16 mouse cellular contexts compared by ENCODE assay signal in the genomic region with DNA sequence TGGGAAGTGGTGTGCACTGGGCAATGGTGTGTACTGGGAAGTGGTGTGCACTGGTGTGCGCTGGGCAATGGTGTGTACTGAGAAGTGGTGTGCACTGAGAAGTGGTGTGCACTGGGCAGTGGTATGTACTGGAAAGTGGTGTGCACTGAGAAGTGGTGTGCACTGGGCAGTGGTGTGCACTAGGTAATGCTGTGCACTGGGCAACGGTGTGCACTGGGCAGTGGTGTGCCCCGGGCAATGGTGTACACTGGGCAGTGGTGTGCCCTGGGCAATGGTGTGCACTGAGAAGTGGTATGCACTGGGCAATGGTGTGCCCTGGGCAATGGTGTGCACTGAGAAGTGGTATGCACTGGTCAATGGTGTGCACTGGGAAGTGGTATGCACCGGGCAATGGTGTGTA. TPM values are rescaled to one million over a fixed set of nuclear protein-coding genes. Genes with fewer than 3 reads are reported as not detected.
DNase-seq lines count a peak whose midpoint lies in the region; ATAC-seq and TF ChIP-seq lines count a peak whose summit lies in the region.
"Had no signal": no experiment of that assay in that cellular context is flagged by ENCODE, and none has a peak within 500 bp of the region (broad histone marks: within the 10 kb centered on the region; RNA-seq: fewer than 3 reads in every experiment).

No protein-coding gene starts in this region.

- no peak overlapping the region for H3K4me2 ChIP-seq in embryonic facial prominence, embryonic 12.5 days (replicated peaks)
- no peak overlapping the region for H3K4me2 ChIP-seq in hindbrain, embryonic 11.5 days (replicated peaks; ENCODE audit: low read depth, low read length)
- H3K4me2 ChIP-seq in midbrain, embryonic 12.5 days (replicated peaks) = no peak overlapping the region
- H3K4me2 ChIP-seq in hindbrain, postnatal 0 days (ENCODE audit: low read depth, low read length) = no peak overlapping the region

- no peak for TF ChIP-seq CTCF in hindbrain, postnatal 0 days (IDR thresholded peaks at IDR 0.05; ENCODE audit: low read depth)
- TF ChIP-seq CTCF in lung, adult 2 months (IDR thresholded peaks at IDR 0.05; ENCODE audit: insufficient read depth, low read length) = no peak

- WGBS in embryonic facial prominence, embryonic 12.5 days = 97% methylated on average over 4 of the region's 4 CpGs
- WGBS in embryonic facial prominence, embryonic 10.5 days = 92% methylated on average over 4 of the region's 4 CpGs
- WGBS in hindbrain, embryonic 11.5 days = 99% methylated on average over 4 of the region's 4 CpGs
- WGBS in hindbrain, embryonic 10.5 days = 97% methylated on average over 4 of the region's 4 CpGs
- whole genome bisulfite sequencing in midbrain, embryonic 12.5 days = 97% methylated on average over 4 of the region's 4 CpGs
- WGBS in midbrain, embryonic 10.5 days = 95% methylated on average over 4 of the region's 4 CpGs
- WGBS in hindbrain, postnatal 0 days = 100% methylated on average over 4 of the region's 4 CpGs
- 95% methylated on average over 4 of the region's 4 CpGs for WGBS in lung, adult 2 months

- no peak for TF ChIP-seq POLR2A in lung, adult 2 months (IDR thresholded peaks at IDR 0.05; ENCODE audit: borderline replicate concordance, extremely low read depth, low read depth, low read length)

- H3K4me3 ChIP-seq in embryonic facial prominence, embryonic 12.5 days = no peak overlapping the region
- no peak overlapping the region for H3K4me3 ChIP-seq in embryonic facial prominence, embryonic 10.5 days
- no peak overlapping the region for H3K4me3 ChIP-seq in hindbrain, embryonic 11.5 days (ENCODE audit: low read depth, low read length)
- H3K4me3 ChIP-seq in hindbrain, embryonic 10.5 days = no peak overlapping the region
- H3K4me3 ChIP-seq in midbrain, embryonic 12.5 days = no peak overlapping the region
- H3K4me3 ChIP-seq in midbrain, embryonic 10.5 days = no peak overlapping the region
- no peak overlapping the region for H3K4me3 ChIP-seq in hindbrain, postnatal 0 days (ENCODE audit: low read length)
- H3K4me3 ChIP-seq in lung, adult 2 months (replicated peaks; ENCODE audit: extremely low read depth, low read depth, low read length) = no peak overlapping the region

- peak; percentile 45; the same call in 1 of the 2 replicates for ATAC-seq in embryonic facial prominence, embryonic 12.5 days (ENCODE audit: insufficient number of reproducible peaks, insufficient read depth, low FRiP score, low TSS enrichment)
- ATAC-seq in hindbrain, embryonic 11.5 days (ENCODE audit: low FRiP score) = peak; percentile 34; the same call in 1 of the 2 replicates
- peak; percentile 47; the same call in 1 of the 2 replicates for ATAC-seq in midbrain, embryonic 12.5 days (ENCODE audit: low FRiP score, low read depth)
- ATAC-seq in hindbrain, postnatal 0 days = peak; percentile 17
- ATAC-seq: CD4-positive, CD25-positive, alpha-beta regulatory T cell, adult 4 months; intestine, postnatal 0 days; liver, postnatal 0 days had no signal

- H3K9me3 ChIP-seq in embryonic facial prominence, embryonic 12.5 days = no peaks in the 10 kb centered on the region
- H3K9me3 ChIP-seq in embryonic facial prominence, embryonic 10.5 days = no peaks in the 10 kb centered on the region
- H3K9me3 ChIP-seq in hindbrain, embryonic 11.5 days (ENCODE audit: control insufficient read depth, low read length) = no peaks in the 10 kb centered on the region
- no peaks in the 10 kb centered on the region for H3K9me3 ChIP-seq in hindbrain, embryonic 10.5 days
- H3K9me3 ChIP-seq in midbrain, embryonic 12.5 days = no peaks in the 10 kb centered on the region
- H3K9me3 ChIP-seq in midbrain, embryonic 10.5 days (replicated peaks) = no peaks in the 10 kb centered on the region
- H3K9me3 ChIP-seq in hindbrain, postnatal 0 days (ENCODE audit: low read length) = no peaks in the 10 kb centered on the region

- DNase-seq in embryonic facial prominence, embryonic 10.5 days (ENCODE audit: low spot score) = no peak
- no peak for DNase-seq in hindbrain, embryonic 11.5 days (ENCODE audit: low spot score)
- DNase-seq in hindbrain, embryonic 10.5 days (ENCODE audit: low spot score) = no peak
- DNase-seq in midbrain, embryonic 10.5 days (ENCODE audit: low spot score) = no peak
- DNase-seq in hindbrain, postnatal 0 days (ENCODE audit: low spot score) = no peak
- DNase-seq in lung, adult 2 months = no peak
- DNase-seq: cerebellum, adult 8-10 months; kidney, postnatal 4 days; liver, postnatal 0 days; lung, postnatal 36 days; retina, postnatal 1 day; right cerebral cortex, postnatal 4 days had no signal

- H3K9ac ChIP-seq in embryonic facial prominence, embryonic 12.5 days = no peak overlapping the region
- no peak overlapping the region for H3K9ac ChIP-seq in hindbrain, embryonic 11.5 days (ENCODE audit: low read depth, low read length)
- H3K9ac ChIP-seq in midbrain, embryonic 12.5 days (replicated peaks) = no peak overlapping the region
- H3K9ac ChIP-seq in hindbrain, postnatal 0 days (replicated peaks; ENCODE audit: low read length) = no peak overlapping the region
- H3K9ac ChIP-seq: liver, postnatal 0 days had no signal

- no peaks in the 10 kb centered on the region for H3K27me3 ChIP-seq in embryonic facial prominence, embryonic 12.5 days
- H3K27me3 ChIP-seq in embryonic facial prominence, embryonic 10.5 days (replicated peaks; ENCODE audit: low read depth, poor library complexity, severe bottlenecking) = no peaks in the 10 kb centered on the region
- no peaks in the 10 kb centered on the region for H3K27me3 ChIP-seq in hindbrain, embryonic 11.5 days (ENCODE audit: control insufficient read depth, insufficient read depth, low read length)
- no peaks in the 10 kb centered on the region for H3K27me3 ChIP-seq in hindbrain, embryonic 10.5 days (ENCODE audit: insufficient read depth, poor library complexity, severe bottlenecking)
- no peaks in the 10 kb centered on the region for H3K27me3 ChIP-seq in midbrain, embryonic 12.5 days
- H3K27me3 ChIP-seq in midbrain, embryonic 10.5 days (ENCODE audit: low read depth, poor library complexity, severe bottlenecking) = no peaks in the 10 kb centered on the region
- H3K27me3 ChIP-seq in hindbrain, postnatal 0 days (ENCODE audit: insufficient read depth, low read length) = no peaks in the 10 kb centered on the region

- H3K36me3 ChIP-seq in embryonic facial prominence, embryonic 12.5 days = no peaks in the 10 kb centered on the region
- H3K36me3 ChIP-seq in embryonic facial prominence, embryonic 10.5 days (replicated peaks) = peaks cover 7% of the 10 kb centered on the region; the same call in 1 of the 2 replicates
- H3K36me3 ChIP-seq in hindbrain, embryonic 11.5 days (ENCODE audit: control insufficient read depth, insufficient read depth, low read length) = no peaks in the 10 kb centered on the region
- H3K36me3 ChIP-seq in hindbrain, embryonic 10.5 days = peaks cover 8% of the 10 kb centered on the region
- H3K36me3 ChIP-seq in midbrain, embryonic 12.5 days = no peaks in the 10 kb centered on the region
- peaks cover 8% of the 10 kb centered on the region; the same call in 1 of the 2 replicates for H3K36me3 ChIP-seq in midbrain, embryonic 10.5 days
- H3K36me3 ChIP-seq in hindbrain, postnatal 0 days (ENCODE audit: insufficient read depth, low read length) = no peaks in the 10 kb centered on the region

- no peak overlapping the region for H3K27ac ChIP-seq in embryonic facial prominence, embryonic 12.5 days
- H3K27ac ChIP-seq in embryonic facial prominence, embryonic 10.5 days (replicated peaks) = no peak overlapping the region
- no peak overlapping the region for H3K27ac ChIP-seq in hindbrain, embryonic 11.5 days (ENCODE audit: low read depth, low read length)
- H3K27ac ChIP-seq in hindbrain, embryonic 10.5 days = no peak overlapping the region
- H3K27ac ChIP-seq in midbrain, embryonic 12.5 days (replicated peaks) = no peak overlapping the region
- no peak overlapping the region for H3K27ac ChIP-seq in midbrain, embryonic 10.5 days (replicated peaks)
- no peak overlapping the region for H3K27ac ChIP-seq in hindbrain, postnatal 0 days

- H3K4me1 ChIP-seq in embryonic facial prominence, embryonic 12.5 days = no peaks in the 10 kb centered on the region
- H3K4me1 ChIP-seq in embryonic facial prominence, embryonic 10.5 days = peaks cover 3% of the 10 kb centered on the region; the same call in 1 of the 2 replicates
- no peaks in the 10 kb centered on the region for H3K4me1 ChIP-seq in hindbrain, embryonic 11.5 days (replicated peaks; ENCODE audit: control insufficient read depth, insufficient read depth, low read length)
- H3K4me1 ChIP-seq in hindbrain, embryonic 10.5 days (replicated peaks) = no peaks in the 10 kb centered on the region
- no peaks in the 10 kb centered on the region for H3K4me1 ChIP-seq in midbrain, embryonic 12.5 days
- H3K4me1 ChIP-seq in midbrain, embryonic 10.5 days = 0 out of 2 replicates have a peak, but pooled peaks cover 4% of the 10 kb centered on the region
- no peaks in the 10 kb centered on the region for H3K4me1 ChIP-seq in hindbrain, postnatal 0 days (ENCODE audit: insufficient read depth, low read length)
- peaks cover 3% of the 10 kb centered on the region; the same call in 1 of the 2 replicates for H3K4me1 ChIP-seq in lung, adult 2 months (ENCODE audit: control insufficient read depth, insufficient read depth, low read length)

RNA-seq across cellular contexts. Expression of a gene that starts 7.2 kb away (rescaled TPM):
- polyA plus RNA-seq in embryonic facial prominence, embryonic 12.5 days (2016; fragmentation: Nextera tagmentation; extraction: Ambion mirVana) = 57.9 and 63.0 TPM in 2 replicates
- polyA plus RNA-seq in embryonic facial prominence, embryonic 10.5 days (2016; fragmentation: Nextera tagmentation; extraction: Ambion mirVana) = 38.8 and 44.1 TPM in 2 replicates
- 49.9 and 56.2 TPM in 2 replicates for polyA plus RNA-seq in hindbrain, embryonic 11.5 days (2014; fragmentation: Nextera tagmentation; extraction: Ambion mirVana)
- 46.1 and 49.3 TPM in 2 replicates for polyA plus RNA-seq in hindbrain, embryonic 10.5 days (2016; fragmentation: Nextera tagmentation; extraction: Ambion mirVana)
- 41.1 and 47.0 TPM in 2 replicates for polyA plus RNA-seq in midbrain, embryonic 12.5 days (2016; fragmentation: Nextera tagmentation; extraction: Ambion mirVana)
- 46.4 and 49.4 TPM in 2 replicates for polyA plus RNA-seq in midbrain, embryonic 10.5 days (2016; fragmentation: Nextera tagmentation; extraction: Ambion mirVana)
- 124 and 138 TPM in 2 replicates for total RNA-seq in hindbrain, postnatal 0 days (2014; rRNA removed)
- polyA plus RNA-seq in hindbrain, postnatal 0 days (2015; fragmentation: Nextera tagmentation; extraction: Ambion mirVana) = 123 and 124 TPM in 2 replicates
- polyA plus RNA-seq in lung, adult 2 months (2012; rRNA removed) = 34.9 and 52.8 TPM in 2 replicates
